Mouse (Mus musculus) heart, adult 2 months (tissue): ENCODE measurements at regions not wholly inside any gene's neighbourhood (a gene's known extent, or its start where the extent isn't known, plus 50 kb on each side); places are given as distances from the start of the nearest gene placed in this dataset.

ENCODE experiments used
- DNase-seq, 2 experiments: peaks; one replicate each; pipeline ENCODE4 v3.0.0; 2021
- H3K27ac ChIP-seq: fragments of 200-600 bp; 2 replicates; pipeline ENCODE4 v1.8.1; 2022
- H3K27me3 ChIP-seq: fragments of 200-500 bp; 2 replicates; pipeline ENCODE4 v1.6.1; 2012; ENCODE audit warnings: mild to moderate bottlenecking, low read length, inconsistent platforms, mixed read lengths; ENCODE audit not compliant: control insufficient read depth, insufficient read depth
- H3K36me3 ChIP-seq: fragments of 200-500 bp; 2 replicates; pipeline ENCODE4 v1.6.1; 2012; ENCODE audit warnings: low read length, inconsistent platforms; ENCODE audit not compliant: control insufficient read depth, insufficient read depth
- H3K4me1 ChIP-seq: fragments of 200-500 bp; 2 replicates; pipeline ENCODE4 v1.6.1; 2011; ENCODE audit warnings: low read length; ENCODE audit not compliant: control insufficient read depth, insufficient read depth
- H3K4me3 ChIP-seq: fragments of 200-600 bp; 2 replicates; pipeline ENCODE4 v1.8.1; 2022
- H3K79me2 ChIP-seq: fragments of 200-500 bp; replicated peaks from 2 replicates; pipeline ENCODE4 v1.6.1; 2012; ENCODE audit warnings: mild to moderate bottlenecking, inconsistent platforms, low read length, moderate library complexity, mixed read lengths; ENCODE audit not compliant: control insufficient read depth, insufficient read depth
- H3K9ac ChIP-seq: fragments of 200-500 bp; 2 replicates; pipeline ENCODE4 v1.6.1; 2012; ENCODE audit warnings: low read depth, mild to moderate bottlenecking, control low read depth, inconsistent platforms, low read length, mixed read lengths
- CTCF ChIP-seq: fragments of 200-600 bp; IDR thresholded peaks from 2 replicates; pipeline ENCODE4 v1.8.1; 2022; ENCODE audit warnings: antibody characterized with exemption, mild to moderate bottlenecking, moderate library complexity
- EP300 ChIP-seq: fragments of 200-500 bp; IDR thresholded peaks from 2 replicates; pipeline ENCODE4 v1.6.1; 2011; ENCODE audit warnings: low read depth, low read length, control low read depth; ENCODE audit not compliant: insufficient read depth
- POLR2A ChIP-seq: fragments of 200-500 bp; IDR thresholded peaks from 2 replicates; pipeline ENCODE4 v1.6.1; 2011; ENCODE audit warnings: mild to moderate bottlenecking, low read depth, low read length, control low read depth; ENCODE audit not compliant: insufficient read depth
- WGBS: fragments of 180-500 bp; shearing (Covaris S2); methylation state at CpG from one replicate; pipeline ENCODE4 v1.1.7; 2018; 5-methylcytosine and 5-hydroxymethylcytosine counted together
- intact Hi-C: fragments of 180-260 bp; cut with DNase I; formaldehyde crosslinking; loops from one replicate; pipeline ENCODE4 v1.15.1; 2025

DNA sequence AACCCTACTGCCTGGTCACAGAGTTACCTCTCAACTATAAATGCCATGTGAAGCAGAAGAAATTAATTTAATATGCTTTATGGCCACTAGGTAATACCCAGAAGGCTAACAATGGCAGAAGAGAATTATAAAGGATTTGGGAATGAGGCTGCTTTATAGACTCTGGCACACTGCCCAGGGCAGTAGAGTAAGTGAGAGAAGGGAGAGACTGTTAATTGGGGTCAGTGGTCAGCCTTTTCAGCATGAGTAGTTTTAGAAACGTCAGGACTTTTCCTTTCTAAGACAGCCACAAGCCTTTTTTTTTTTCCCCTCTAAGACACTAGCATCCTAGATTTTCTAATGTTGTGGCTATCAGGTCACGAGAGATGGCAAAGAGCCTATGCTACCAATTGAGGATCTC lies 136.6 kb downstream of the Kcna5 start:
- WGBS, result 62% methylated on average over 2 of the region's 2 CpGs

DNA sequence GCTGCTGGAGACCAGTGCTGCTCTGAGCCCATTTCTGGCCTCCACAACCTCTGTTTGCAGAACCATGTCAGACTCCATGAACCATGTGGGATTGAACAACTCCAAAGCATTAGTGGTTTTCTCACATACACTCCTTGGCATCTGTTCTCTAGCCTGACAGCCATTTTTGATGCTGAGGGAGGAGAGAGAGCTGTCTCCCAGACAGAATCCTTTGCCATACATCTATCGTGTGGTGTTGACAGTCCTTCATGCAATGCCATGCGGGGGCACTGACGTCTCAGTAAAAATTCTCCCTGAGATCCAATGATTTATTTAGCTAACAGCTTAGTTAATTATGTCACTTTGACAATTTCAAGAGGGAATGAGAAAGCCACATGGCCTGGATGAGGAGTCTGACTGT lies 140.2 kb downstream of the Kcna5 start:
- H3K27ac ChIP-seq, result no peak overlapping the region
- no peaks in the 10 kb centered on the region for H3K27me3 ChIP-seq
- 85% methylated on average over 3 of the region's 3 CpGs for WGBS
- H3K4me3 ChIP-seq, result no peak overlapping the region
- no peaks in the 10 kb centered on the region for H3K36me3 ChIP-seq
- intact Hi-C loops, result no loop called here
- DNase-seq, result no peak
- no peaks in the 10 kb centered on the region for H3K4me1 ChIP-seq
- no peak overlapping the region for H3K9ac ChIP-seq
- H3K79me2 ChIP-seq, result no peaks in the 10 kb centered on the region
- TF ChIP-seq EP300 (no peak), POLR2A (no peak), CTCF (no peak)

More for the DNA sequence above, 136.6 kb downstream of the Kcna5 start:
- H3K79me2 ChIP-seq, result no peaks in the 10 kb centered on the region
- intact Hi-C loops, result no loop called here
- no peak for DNase-seq
- H3K36me3 ChIP-seq, result peaks cover 5% of the 10 kb centered on the region; the same call in 1 of the 2 replicates
- H3K27ac ChIP-seq, result no peak overlapping the region
- TF ChIP-seq POLR2A (no peak), CTCF (no peak), EP300 (no peak)
- no peak overlapping the region for H3K9ac ChIP-seq
- no peak overlapping the region for H3K4me3 ChIP-seq
- H3K27me3 ChIP-seq, result no peaks in the 10 kb centered on the region
- peaks cover 5% of the 10 kb centered on the region for H3K4me1 ChIP-seq

DNA sequence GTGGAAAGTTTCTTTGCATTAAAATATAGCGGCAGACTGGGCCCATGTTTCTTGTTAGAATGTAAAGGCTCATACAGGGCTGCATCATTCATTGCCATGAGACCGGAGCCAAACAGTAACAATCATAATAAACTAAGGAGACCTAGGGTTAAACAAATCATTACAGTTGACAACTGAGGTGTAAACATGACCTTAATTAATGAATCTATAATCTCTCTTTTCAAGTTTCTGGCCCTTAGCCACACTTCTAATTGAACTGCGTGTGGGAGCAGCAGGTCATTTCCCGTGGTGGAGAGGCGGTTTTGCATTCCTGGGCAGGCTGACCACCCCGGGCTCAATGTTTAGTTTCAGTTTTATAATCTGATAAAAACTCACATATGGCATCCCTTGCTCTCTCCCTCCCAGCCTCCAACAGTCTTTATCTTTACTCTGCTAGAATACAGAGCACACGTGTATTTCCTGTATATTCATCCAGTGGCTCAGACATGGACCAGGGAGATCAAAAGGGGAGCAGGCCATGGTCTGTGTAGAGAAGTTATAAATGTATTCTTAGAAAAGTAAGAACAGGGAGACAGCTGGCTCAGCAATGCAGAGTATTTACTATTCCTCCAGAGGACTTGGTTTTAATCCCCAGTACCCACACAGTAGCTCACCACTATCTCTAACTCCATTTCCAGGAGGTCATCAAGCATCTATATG lies 141.0 kb downstream of the Kcna5 start:
- no peaks in the 10 kb centered on the region for H3K27me3 ChIP-seq
- DNase-seq, result no peak
- H3K79me2 ChIP-seq, result no peaks in the 10 kb centered on the region
- 47% methylated on average over 7 of the region's 7 CpGs for WGBS
- no peak overlapping the region for H3K27ac ChIP-seq
- no peaks in the 10 kb centered on the region for H3K4me1 ChIP-seq
- intact Hi-C loops, result no loop called here
- TF ChIP-seq EP300, result no peak
- no peak for TF ChIP-seq CTCF
- TF ChIP-seq POLR2A, result no peak
- H3K9ac ChIP-seq, result no peak overlapping the region
- H3K36me3 ChIP-seq, result no peaks in the 10 kb centered on the region
- no peak overlapping the region for H3K4me3 ChIP-seq

DNA sequence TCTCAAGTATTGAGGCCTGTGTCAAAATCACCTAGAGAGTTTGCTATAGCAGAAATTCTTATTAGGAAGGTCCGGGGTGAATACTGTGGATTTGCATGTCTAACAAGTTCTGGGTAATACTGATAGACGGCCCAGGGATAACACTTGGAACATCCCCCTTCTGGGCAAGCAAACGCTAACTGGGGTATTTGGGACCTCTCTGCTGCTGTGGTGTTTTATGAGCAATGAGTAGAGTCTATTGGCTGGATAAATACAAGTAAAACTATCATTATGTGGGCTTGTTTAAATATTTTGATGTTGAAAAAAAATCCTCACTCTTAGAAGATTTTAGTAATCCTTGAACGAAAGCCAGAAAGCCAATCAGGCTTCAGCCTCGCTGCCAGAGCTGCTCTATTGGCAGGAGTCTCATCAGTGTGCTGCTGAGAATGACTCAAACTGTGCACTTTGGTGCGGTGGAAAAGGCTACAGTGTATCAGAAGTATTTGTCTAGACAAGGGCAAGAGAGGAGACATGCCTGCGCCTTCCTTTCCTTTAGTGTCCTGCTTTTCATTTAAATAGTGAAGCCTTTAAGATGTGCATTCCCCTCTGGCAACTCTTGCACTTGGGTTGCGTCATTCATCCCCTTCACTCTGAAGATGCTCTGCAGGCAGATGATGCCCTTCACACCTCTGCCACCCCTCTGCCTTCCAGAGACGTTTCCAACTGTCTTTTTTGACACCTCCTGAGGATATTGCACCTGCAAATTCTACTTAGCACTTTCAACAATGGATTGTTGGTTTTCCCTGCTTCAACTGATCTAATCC lies 150.8 kb downstream of the Kcna5 start:
- no peaks in the 10 kb centered on the region for H3K4me1 ChIP-seq
- TF ChIP-seq CTCF (no peak), POLR2A (no peak)
- no peak for DNase-seq

GRCm38 (mm10) chr6:126377216-126377615 lies 158.0 kb downstream of the Kcna5 start:
- Histone ChIP-seq H3K27me3 (no peaks in the 10 kb centered on the region), H3K4me1 (no peaks in the 10 kb centered on the region; the same call in 1 of the 2 replicates), H3K27ac (no peak overlapping the region), H3K4me3 (no peak overlapping the region), H3K9ac (no peak overlapping the region), H3K36me3 (no peaks in the 10 kb centered on the region), H3K79me2 (no peaks in the 10 kb centered on the region)
- WGBS, result 79% methylated on average over 4 of the region's 4 CpGs
- intact Hi-C loops, result loop anchor here (10.0 kb wide), 1 partner anchor 222 kb away; no protein-coding TSS in a partner anchor
- TF ChIP-seq POLR2A (no peak), EP300 (no peak), CTCF (no peak)
- no peak for DNase-seq

More for the DNA sequence above, 150.8 kb downstream of the Kcna5 start:
- Histone ChIP-seq H3K27me3 (no peaks in the 10 kb centered on the region), H3K9ac (no peak overlapping the region), H3K36me3 (no peaks in the 10 kb centered on the region), H3K79me2 (no peaks in the 10 kb centered on the region), H3K27ac (no peak overlapping the region), H3K4me3 (no peak overlapping the region)
- WGBS, result 53% methylated on average over 9 of the region's 9 CpGs
- intact Hi-C loops, result no loop called here
